Mouse (Mus musculus): Measurements from ENCODE around the gene C1qa. TPM values are rescaled to one million over a fixed set of nuclear protein-coding genes. Genes with fewer than 3 reads are reported as not detected.
A peak's percentile ranks its signal among the peaks of the same experiment; 100 is the strongest.

Gene C1qa
- total RNA-seq, 2 experiments from 2014 or later, result 44.5 to 48.3 TPM

DNA sequence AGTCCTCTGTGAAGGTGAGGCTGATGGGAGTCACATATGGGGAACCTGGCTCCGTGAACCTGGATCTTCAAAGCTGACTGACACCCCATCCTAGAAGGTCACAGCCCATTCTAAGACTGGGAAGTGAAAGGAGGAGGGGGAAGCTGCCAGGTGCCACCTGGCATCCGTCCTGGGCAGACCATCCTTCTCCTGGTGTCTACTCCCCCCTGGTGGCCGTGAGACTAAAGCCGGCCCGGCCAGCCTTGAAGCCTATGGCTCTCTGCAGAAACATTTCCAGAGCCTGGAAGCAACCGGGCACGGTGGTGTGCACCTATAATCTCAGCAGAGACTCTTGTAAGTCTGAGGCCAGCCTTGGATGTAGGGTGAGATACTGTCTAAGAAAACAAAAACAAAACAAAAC is 21.6 kb downstream of the C1qa start:
- intact Hi-C loops (cut with DNase I), result loop anchor here (1.0 to 2.0 kb wide), 2 partner anchors 198 to 225 kb away; no protein-coding TSS in a partner anchor
- Histone ChIP-seq H3K4me3 (no peak overlapping the region), H3K27ac (no peak overlapping the region)
- TF ChIP-seq CTCF (IDR thresholded peaks at IDR 0.05), result peak; percentile 66
- peak; percentile 35 to 66 for DNase-seq (ENCODE audit: extremely low spot score in 1 of 2, low spot score in 2 of 2)

DNA sequence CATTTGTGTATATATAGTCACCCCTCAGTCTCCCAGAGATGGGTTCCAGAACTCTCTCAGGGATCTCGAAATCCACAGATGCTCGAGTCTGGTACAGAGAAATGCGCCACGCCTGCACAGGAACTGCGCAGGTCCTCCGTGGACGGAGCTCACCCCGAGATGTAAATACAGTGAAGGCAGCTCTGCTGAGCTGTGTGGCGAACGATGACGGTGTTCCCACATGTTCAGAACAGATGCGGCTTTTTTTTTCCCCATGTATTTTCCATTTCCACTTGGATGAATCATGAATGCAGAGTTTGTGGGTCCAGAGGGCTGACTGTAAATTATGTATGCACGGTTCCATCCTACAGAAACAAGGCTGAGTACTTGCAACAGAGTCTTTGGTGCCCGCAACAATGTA is 23.6 kb downstream of the C1qa start:
- intact Hi-C loops (cut with DNase I), result no loop called here
- no peak for TF ChIP-seq CTCF (IDR thresholded peaks at IDR 0.05)
- no peak overlapping the region for H3K27ac ChIP-seq
- peak in 1 of 2 experiments; percentile 25 for DNase-seq (ENCODE audit: extremely low spot score in 1 of 2, low spot score in 2 of 2)
- no peak overlapping the region for H3K4me3 ChIP-seq

DNA sequence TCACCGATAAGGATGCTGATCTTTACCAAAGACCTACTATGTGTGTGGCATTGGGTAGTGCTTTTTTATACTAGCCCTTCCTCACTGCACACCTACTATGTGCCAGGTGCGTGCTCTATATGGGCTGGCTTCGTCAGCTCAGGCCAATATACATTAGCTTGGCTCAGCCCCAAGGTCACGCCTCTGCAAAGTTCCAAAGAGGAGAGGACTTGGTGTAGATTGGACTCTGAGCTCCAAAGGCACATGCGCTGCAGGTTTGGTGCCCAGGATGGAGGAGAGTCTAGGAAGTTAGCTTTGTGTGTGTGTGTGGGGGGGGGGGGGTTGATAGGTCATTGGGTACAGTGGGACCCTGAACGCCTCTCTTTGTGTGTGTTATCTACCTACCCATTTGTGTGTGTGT is 30.2 kb downstream of the C1qa start:
- no peak for TF ChIP-seq CTCF (IDR thresholded peaks at IDR 0.05)
- Histone ChIP-seq H3K4me3 (no peak overlapping the region), H3K27ac (no peak overlapping the region)
- intact Hi-C loops (cut with DNase I), result no loop called here
- no peak for DNase-seq (ENCODE audit: extremely low spot score in 1 of 2, low spot score in 2 of 2)

DNA sequence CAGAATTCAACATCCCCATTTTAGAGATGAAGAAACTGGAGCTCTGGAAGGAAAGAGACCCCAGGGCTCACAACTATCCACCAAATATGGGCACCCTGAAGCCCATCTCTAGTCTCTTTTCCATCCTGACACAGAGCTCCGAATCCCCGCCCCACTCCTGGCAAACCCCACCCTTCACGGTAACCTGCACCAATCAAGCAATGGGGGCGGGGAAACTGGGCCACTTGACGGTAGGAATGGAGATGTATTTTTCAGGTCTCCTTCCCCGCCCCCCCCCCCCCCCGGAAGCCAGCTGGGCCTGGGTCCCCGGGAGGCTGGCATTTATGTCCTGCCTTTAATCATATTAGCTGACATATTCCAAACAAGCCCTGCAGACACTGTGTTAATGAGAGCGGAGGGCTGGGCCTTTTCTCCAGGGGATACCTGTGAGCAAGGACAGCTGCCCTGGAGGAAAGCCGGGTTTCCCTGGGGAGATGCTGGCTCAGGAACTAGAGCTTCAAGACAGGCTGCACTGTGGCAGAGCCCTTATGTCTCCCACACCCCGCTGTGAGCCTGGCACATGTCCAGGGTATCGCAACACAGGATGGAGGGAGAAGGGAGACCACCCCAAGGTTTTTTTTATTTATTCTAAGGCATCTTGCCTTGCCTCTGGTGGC is 30.8 kb downstream of the C1qa start:
- Histone ChIP-seq H3K27ac (no peak overlapping the region), H3K4me3 (no peak overlapping the region)
- DNase-seq (ENCODE audit: extremely low spot score in 1 of 2, low spot score in 2 of 2), result no peak
- no peak for TF ChIP-seq CTCF (IDR thresholded peaks at IDR 0.05)
- intact Hi-C loops (cut with DNase I), result no loop called here

DNA sequence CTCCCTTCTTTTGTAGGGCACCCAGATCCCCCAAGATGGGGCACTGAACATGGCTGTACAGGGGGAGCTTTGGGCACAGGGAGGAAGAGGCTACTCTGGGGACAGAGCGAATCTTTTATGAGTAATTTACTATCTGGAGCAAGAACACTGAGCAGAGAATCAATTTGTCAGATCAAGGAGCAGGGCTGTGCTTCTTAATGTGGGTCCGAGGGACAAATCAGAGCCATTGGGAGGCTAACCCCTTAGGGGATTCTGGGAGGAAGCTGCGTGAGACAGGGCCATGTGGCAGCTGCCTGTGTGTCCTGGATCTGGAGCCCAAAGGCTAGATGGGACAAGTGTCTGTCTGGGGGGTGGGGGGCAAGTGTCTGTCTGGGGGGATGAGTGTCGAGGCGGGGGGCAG is 33.1 kb downstream of the C1qa start:
- TF ChIP-seq CTCF (IDR thresholded peaks at IDR 0.05), result no peak
- DNase-seq (ENCODE audit: extremely low spot score in 1 of 2, low spot score in 2 of 2), result no peak
- intact Hi-C loops (cut with DNase I), result no loop called here
- Histone ChIP-seq H3K27ac (no peak overlapping the region), H3K4me3 (no peak overlapping the region)

DNA sequence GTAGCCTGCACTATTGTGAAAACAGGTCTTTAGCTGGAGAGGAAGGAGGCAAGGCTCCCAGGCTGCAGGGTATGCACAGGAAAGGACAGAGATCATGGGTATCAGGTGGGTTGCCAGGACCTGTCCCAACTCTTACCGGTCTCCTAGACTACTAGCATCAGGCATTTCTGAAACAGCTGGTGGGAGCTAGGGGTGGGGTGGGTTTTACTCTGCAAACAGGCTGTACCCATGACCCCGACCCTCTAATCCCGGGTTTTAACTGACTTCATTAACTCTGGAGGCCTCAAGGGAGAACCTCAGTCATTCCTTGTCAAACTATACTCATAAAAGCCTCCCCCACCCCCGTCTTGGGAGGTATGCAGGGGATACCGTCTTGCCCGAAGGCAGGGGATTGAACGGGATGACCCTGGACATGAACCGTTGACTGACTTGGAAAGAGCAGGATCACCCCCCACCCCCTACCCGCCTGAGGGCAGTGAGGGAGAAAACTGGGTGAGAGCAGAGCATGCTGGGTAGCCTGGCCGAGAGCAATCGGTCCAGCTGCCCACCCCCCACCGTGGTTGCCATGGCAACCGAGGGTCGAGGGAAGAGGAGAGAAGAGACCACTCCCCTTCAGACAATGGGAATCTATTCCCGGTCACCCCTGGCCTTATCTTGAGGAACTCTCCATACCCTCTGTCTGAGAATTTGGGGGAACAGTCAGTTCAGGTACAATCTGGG is 33.7 kb downstream of the C1qa start:
- no peak for TF ChIP-seq CTCF (IDR thresholded peaks at IDR 0.05)
- Histone ChIP-seq H3K4me3 (no peak overlapping the region), H3K27ac (no peak overlapping the region)
- intact Hi-C loops (cut with DNase I), result no loop called here
- DNase-seq (ENCODE audit: extremely low spot score in 1 of 2, low spot score in 2 of 2), result no peak

DNA sequence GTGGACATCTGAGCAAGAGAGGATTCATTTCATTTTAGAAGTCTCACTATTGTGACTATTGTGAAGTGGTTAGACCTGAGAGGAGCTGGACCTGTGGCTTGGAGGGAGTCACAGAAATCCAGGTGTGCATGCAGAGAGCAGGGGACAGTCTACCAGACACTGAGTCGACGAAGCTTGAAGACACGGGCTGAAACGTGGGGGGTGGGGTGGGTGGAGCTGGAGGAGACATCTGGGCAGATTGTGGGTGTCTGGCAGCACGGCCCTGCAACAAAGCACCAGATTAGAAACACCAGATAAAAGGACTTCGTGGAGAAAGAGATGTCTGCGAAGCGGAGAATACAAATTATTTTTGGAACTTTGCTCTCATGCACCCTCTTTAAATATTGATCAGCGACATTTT is 35.1 kb downstream of the C1qa start:
- no peak overlapping the region for H3K27ac ChIP-seq

DNA sequence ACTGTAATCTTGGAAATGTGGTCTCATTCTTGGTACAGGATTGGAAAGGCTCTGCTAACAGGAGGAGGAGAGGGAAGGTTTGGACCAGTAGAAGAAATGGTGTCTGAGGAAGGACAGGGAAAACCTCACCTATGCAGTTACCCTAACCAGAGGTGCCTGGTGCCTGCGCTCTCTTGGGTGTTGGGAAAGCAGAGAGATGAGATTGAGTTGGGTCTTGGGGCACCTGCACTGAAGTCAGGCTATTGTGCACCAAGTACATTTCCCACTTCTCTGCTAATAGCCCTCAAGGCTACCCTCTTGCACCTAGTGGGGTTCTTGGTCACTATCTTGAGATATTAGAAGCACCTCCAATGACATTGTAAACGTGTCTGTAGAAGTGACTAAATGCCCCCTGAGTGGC is 36.2 kb downstream of the C1qa start:
- H3K27ac ChIP-seq, result no peak overlapping the region
- no peak for TF ChIP-seq CTCF (IDR thresholded peaks at IDR 0.05)
- no peak overlapping the region for H3K4me3 ChIP-seq
- DNase-seq (ENCODE audit: extremely low spot score in 1 of 2, low spot score in 2 of 2), result no peak
- intact Hi-C loops (cut with DNase I), result no loop called here

More for the DNA sequence above, 35.1 kb downstream of the C1qa start:
- no peak for TF ChIP-seq CTCF (IDR thresholded peaks at IDR 0.05)
- intact Hi-C loops (cut with DNase I), result no loop called here
- H3K4me3 ChIP-seq, result no peak overlapping the region
- DNase-seq (ENCODE audit: extremely low spot score in 1 of 2, low spot score in 2 of 2), result no peak

DNA sequence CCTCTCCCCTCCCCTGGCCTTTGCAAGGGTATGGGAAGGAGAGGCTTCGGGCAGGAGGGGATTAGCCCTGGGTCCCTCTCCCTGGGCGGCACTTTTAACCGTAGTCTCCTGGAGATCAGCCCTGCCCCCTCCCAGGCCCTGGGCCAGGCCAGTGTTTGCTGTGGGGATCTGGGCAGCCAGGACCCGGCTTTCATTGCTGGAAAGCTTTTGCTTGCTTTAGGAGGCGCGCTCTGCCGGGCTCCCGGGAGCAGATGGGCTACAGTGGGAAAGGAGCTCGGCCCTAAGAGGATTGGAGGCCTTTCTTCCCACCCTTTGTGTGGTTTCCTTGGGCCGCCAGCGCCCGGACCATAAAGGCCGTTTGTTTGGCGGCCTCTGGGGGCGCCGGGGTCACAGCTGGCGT is 36.8 kb downstream of the C1qa start:
- DNase-seq (ENCODE audit: extremely low spot score in 1 of 2, low spot score in 2 of 2), result no peak
- intact Hi-C loops (cut with DNase I), result no loop called here
- no peak for TF ChIP-seq CTCF (IDR thresholded peaks at IDR 0.05)
- H3K27ac ChIP-seq, result no peak overlapping the region
- no peak overlapping the region for H3K4me3 ChIP-seq

DNA sequence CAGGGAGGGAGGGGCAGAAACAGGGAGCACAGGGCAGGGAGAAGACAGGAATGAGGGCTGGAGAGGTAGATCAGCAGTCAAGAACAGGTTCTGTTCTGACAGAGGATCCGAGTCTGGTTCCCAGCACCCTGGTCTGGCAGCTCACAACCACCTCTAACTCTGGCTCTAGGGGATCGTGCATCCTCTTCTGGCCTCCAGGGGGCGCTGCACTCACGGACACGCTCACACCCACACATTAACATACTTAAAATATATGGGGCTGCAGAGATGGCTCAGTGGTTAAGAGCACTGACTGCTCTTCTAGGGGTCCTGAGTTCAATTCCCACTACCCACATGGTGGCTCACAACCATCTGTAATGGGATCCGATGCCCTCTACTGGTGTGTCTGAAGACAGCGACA is 38.6 kb downstream of the C1qa start:
- H3K27ac ChIP-seq, result no peak overlapping the region
- peak; percentile 19 for TF ChIP-seq CTCF (IDR thresholded peaks at IDR 0.05)
- DNase-seq (ENCODE audit: extremely low spot score in 1 of 2, low spot score in 2 of 2), result no peak
- intact Hi-C loops (cut with DNase I), result no loop called here
- no peak overlapping the region for H3K4me3 ChIP-seq

DNA sequence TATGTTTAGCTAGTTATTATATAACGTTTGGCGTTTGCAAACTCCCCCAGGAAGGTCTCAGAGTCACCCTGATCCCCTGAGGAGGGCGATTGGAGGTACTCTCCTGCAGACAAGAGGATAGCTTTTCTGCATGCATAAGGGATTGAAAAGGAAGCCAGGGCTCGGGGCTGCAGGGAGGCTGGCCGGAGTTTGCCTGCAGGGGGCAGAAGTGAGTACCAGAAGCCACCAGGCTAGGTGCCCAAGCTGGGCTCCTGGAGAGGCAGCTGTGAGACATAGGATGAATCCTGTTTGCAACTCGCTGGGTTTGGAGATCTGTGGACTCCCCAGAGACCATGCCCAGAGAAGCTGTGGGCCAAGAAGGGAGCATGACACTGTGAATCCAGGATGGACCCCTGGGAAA is 43.5 kb downstream of the C1qa start:
- Histone ChIP-seq H3K4me3 (no peak overlapping the region), H3K27ac (no peak overlapping the region)
- peak in 1 of 2 experiments; percentile 51 for DNase-seq (ENCODE audit: extremely low spot score in 1 of 2, low spot score in 2 of 2)
- TF ChIP-seq CTCF (IDR thresholded peaks at IDR 0.05), result peak; percentile 59
- intact Hi-C loops (cut with DNase I), result no loop called here

DNA sequence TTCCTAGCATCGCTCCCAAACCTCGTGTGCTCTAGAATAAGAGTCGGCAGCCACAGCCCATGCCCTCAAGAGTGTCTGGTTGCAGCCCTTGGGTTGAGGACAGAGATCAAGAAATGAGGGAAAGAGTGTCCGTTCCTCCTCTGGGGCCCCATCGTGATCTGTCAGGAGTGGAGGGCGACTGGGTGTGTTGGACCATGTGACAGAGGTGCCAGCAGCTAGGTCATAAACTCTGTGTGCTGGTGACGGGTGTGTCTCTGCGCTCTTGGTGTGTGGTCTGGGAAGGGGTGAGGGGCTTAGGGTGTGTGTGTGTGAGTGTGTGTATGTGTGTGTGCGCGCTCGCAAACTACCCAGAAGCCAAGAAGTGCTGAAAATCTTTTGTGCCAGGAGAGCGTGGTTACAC is 45.6 kb downstream of the C1qa start:
- Histone ChIP-seq H3K27ac (no peak overlapping the region), H3K4me3 (no peak overlapping the region)
- intact Hi-C loops (cut with DNase I), result no loop called here
- TF ChIP-seq CTCF (IDR thresholded peaks at IDR 0.05), result no peak
- no peak for DNase-seq (ENCODE audit: extremely low spot score in 1 of 2, low spot score in 2 of 2)

DNA sequence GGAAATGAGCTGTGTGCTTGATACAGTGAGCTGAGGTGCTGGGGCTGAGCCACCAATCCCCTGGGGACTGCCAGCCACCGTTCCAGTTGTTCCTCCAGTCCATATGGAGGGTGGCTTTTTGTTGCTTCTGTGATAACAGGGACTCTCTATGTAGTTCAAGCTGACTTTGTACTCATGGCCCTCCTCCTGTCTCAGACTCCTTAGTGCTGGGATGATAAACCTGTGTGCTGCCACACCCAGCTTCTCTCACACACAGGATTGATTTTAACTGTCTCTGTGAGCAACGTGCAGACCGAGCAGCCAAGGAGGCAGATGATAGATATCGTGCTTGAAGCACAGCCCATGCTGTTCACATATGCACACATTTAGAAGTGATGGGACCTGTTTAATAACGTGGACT is 46.5 kb downstream of the C1qa start:
- no peak for TF ChIP-seq CTCF (IDR thresholded peaks at IDR 0.05)
- DNase-seq (ENCODE audit: extremely low spot score in 1 of 2, low spot score in 2 of 2), result no peak
- intact Hi-C loops (cut with DNase I), result no loop called here
- Histone ChIP-seq H3K27ac (no peak overlapping the region), H3K4me3 (no peak overlapping the region)

Measured in left cerebral cortex, adult 2 months (tissue).